Mouse (Mus musculus): ENCODE results near the gene Ndst4.

Ndst4 gene

DNA sequence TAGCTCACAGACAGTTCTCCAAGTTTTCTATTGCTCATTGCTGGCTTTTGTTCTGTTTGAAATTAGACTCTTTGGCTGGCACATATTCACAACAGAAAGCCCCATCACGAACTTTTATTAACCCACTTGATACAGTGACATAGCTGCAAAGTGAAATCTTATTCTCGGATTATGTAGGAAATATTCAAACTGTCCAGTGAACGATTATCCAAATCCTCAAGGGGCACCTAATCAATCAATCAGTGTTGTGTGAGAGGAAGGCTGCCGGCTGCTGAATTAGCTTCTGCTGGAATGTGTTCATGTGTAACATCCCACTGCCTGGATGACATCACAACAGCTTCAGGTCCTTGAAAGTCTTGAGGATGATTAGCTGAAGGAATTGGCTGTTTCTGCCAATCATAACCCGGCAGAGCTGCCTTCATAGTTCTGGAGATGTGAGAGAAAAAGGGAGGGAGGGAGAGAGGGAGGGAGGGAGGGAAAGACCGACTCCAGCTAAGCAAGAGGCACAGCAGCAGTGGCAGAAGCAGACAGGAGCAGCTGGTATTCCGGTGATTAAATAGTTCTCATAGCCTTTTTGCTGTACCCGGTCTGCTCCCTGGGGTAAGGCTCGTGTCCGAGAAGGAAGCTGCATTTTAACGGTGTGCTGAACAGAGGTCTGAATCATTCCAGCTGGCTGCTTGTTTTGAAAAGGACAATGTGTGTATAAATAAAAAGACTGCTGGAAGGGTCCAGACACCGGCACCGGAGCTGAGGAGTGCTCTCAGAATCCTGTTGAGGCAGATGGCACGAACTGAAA, at the start of gene Ndst4:
Gene Ndst4 (plus strand): TSS at position 476 of the 796 bp plus-strand sequence.
- in situ Hi-C loops (cut with MboI; ENCODE audit: low pct_unique_long_range_greater_than_20kb in 1 of 2, low sequenced_read_pairs in 2 of 2, unreplicated experiment in 1 of 2), result no loop called here

DNA sequence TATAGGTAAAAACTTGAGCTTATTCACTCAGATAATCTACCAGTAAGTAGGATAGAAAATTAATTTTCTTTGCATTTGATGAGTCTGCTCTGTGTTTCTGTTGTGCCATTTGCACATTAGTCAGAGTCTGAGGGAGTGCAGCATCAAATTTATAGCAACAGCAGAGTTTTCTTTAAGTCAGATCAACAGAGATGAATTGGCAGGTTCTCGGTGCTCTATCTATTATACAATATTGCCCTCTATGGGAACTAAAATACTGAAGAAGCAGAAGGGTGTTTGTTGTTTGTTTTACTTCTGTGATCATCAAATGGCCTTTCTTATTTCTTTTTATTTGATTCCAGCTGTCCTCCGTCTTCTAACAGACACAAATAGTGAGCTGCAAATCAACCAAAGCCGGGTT, 6.4 kb upstream of the Ndst4 start:
- in situ Hi-C loops (cut with MboI; ENCODE audit: low pct_unique_long_range_greater_than_20kb in 1 of 2, low sequenced_read_pairs in 2 of 2, unreplicated experiment in 1 of 2), result no loop called here

DNA sequence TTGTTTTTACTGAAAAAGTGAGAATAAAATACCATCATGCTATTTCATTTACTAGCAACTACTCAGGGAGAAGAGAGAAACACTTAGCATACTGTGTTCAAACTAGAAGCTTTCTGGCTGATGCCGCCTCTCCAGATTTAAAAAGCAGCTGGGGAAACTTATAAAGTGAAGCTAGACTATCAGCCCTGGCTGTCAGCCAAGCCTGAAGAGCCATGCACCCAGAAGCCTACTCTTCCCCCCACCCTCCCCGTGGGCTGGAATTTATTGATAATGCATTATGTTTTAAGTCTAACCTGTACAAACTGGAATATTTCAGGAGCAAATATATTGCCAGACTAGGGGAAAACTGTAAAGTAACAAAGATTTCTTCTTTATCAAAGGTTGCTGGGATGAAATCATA, 2.6 kb downstream of the Ndst4 start:
- in situ Hi-C loops (cut with MboI; ENCODE audit: low pct_unique_long_range_greater_than_20kb in 1 of 2, low sequenced_read_pairs in 2 of 2, unreplicated experiment in 1 of 2), result no loop called here

DNA sequence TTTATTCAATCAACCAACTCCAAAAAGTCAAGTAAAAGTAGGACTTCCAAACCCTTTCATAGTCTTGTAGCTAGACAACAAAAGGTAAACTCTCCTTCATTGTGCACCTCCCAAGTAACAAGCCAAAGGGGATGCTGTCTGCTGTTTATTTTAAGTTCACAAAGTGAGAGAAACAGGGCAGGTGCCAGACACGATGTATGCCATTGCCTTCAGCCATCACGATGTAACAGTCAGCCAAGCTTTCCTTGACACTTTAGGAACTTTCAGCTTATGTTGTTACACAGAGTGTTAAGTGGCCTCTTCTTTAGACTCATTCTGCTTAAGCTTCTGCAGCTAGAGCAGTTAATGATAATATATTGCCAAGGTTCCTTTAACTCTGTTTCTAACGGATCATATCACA, 3.1 kb downstream of the Ndst4 start:
- in situ Hi-C loops (cut with MboI; ENCODE audit: low pct_unique_long_range_greater_than_20kb in 1 of 2, low sequenced_read_pairs in 2 of 2, unreplicated experiment in 1 of 2), result no loop called here

DNA sequence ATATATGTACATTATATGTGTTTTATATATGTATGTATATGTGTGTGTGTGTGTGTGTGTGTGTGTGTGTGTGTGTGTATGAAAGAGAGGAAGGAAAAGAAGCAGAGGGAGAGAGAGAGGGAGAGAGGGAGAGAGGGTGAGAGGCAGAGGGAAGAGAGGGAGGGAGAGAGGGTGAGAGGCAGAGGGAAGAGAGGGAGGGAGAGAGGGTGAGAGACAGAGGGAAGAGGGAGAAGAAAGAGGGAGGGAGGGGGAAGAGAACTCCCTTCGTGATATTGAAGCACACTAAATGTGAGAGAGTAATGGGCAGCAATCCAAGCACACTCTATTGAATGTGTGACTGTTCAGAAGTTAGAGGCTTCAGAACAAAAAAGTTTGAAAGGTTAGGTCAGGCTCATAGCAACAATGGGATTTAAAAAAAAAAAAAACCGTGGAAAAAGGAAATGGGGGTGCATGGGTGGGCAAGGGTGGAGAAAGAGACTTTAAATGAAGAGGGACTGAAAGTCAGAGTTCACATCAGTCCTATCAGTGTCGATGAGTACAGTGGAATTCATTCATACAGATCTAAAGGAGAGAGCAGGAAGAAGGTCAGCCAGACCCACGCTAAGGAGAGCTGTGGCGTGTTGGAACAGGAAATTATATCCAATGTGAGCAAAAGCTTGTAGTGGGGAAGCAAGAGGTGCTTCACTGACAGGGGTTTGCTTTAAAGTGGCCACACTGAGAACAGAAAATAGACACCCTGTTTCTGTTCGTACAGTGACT, 63.2 kb downstream of the Ndst4 start:
- in situ Hi-C loops (cut with MboI; ENCODE audit: low pct_unique_long_range_greater_than_20kb in 1 of 2, low sequenced_read_pairs in 2 of 2, unreplicated experiment in 1 of 2), result no loop called here

DNA sequence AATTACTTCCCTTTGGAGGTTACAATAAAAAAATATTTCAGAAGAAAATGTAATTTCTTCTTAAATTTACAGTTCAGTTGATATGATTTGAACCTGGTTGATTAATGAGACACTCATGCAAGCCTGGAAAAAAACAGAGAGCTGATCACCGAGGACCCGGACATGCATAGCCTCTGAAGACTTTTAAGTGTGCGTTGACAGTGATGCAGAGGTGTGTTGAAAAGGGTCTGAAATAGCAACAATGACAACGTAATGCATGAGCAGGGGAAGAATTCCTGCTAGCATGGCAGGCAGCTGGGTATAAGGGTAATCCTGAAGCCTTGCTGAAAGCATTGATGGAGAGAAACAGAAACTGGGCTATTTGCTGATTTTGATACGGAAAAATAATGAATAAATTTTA, 106.2 kb downstream of the Ndst4 start:
- in situ Hi-C loops (cut with MboI; ENCODE audit: low pct_unique_long_range_greater_than_20kb in 1 of 2, low sequenced_read_pairs in 2 of 2, unreplicated experiment in 1 of 2), result no loop called here

DNA sequence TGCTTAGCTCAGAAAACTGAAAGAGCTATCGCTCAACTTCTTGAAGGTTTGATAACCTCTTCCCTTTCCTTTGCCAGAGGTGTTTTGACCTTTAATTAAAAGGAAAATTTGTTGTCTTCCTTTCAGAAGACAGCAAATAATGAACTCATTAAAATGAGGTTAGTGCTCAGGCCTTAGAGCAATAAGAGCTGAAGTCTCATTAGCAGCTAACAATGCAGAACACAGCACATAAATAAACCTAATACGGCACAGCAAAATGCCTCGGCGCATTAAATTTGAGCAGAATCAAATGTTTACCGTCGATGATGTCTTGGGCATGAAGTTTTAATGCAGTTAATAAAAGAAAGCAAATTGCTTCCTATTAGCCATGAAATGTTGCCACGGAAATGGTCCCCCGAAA, 129.5 kb downstream of the Ndst4 start:
- in situ Hi-C loops (cut with MboI; ENCODE audit: low pct_unique_long_range_greater_than_20kb in 1 of 2, low sequenced_read_pairs in 2 of 2, unreplicated experiment in 1 of 2), result no loop called here

DNA sequence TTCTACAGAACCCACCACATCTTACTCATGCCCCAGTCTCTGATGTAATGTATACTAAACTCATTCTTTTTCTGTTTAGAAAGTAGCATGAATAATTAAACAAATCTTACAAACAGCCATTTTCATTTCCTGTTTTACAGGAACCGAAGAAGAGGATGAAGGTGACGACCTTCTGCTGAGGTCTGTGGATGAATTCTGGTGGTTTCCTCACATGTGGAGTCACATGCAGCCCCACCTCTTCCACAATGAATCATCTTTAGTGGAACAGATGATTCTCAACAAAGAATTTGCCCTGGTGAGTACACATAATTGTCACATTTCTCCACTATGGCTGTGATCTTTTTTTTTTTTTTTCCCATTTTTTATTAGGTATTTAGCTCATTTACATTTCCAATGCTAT, 166.7 kb downstream of the Ndst4 start:
- in situ Hi-C loops (cut with MboI; ENCODE audit: low pct_unique_long_range_greater_than_20kb in 1 of 2, low sequenced_read_pairs in 2 of 2, unreplicated experiment in 1 of 2), result no loop called here

DNA sequence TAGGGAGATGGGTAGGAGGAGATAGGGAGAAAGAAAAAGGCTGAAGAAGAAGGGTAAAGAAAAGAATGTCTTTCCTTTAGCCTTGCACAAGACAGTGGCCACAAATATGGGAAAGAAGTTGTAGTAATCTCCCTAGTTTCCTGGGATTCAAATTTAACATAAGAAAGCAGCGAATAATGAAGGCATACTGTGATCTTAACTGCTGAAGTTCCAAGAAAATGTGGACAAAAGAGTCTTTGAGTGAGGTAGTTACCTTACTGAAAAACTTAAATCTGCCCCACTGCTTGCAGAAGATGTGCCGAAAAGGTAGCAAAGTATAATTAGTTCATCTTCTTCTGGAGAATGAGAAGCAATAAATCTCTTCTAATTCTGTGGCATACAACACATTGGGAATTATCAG, 228.4 kb downstream of the Ndst4 start:
- in situ Hi-C loops (cut with MboI; ENCODE audit: low pct_unique_long_range_greater_than_20kb in 1 of 2, low sequenced_read_pairs in 2 of 2, unreplicated experiment in 1 of 2), result no loop called here

DNA sequence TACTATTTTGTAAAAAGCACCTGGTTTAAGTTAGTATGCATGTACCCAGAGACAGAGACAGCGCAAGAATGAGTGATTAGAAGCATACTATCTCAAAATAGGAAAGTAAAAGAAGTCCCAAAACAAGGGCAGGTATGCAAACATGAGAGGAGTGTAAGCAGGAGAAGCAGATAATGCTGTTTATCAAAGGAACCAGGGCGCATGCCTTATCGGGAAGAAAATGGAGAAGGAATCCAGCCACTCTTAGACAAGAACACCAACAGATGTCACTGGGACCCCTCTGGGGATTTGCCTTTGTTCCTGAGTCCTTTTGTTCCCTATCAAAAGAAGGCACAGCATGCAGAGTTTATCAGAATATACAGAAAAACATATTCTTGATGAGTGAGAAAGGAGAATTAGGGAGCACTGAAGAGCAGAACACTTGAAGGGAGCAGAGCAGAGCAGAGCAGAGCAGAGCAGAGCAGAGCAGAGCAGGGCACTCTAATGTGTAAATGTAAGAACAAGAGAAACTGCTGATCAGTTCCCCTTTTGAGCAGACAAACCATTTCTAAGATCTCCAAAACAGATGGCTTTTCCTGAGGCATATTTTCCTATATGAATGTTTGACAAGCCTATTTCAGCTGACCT, 251.2 kb downstream of the Ndst4 start:
- in situ Hi-C loops (cut with MboI; ENCODE audit: low pct_unique_long_range_greater_than_20kb in 1 of 2, low sequenced_read_pairs in 2 of 2, unreplicated experiment in 1 of 2), result no loop called here

DNA sequence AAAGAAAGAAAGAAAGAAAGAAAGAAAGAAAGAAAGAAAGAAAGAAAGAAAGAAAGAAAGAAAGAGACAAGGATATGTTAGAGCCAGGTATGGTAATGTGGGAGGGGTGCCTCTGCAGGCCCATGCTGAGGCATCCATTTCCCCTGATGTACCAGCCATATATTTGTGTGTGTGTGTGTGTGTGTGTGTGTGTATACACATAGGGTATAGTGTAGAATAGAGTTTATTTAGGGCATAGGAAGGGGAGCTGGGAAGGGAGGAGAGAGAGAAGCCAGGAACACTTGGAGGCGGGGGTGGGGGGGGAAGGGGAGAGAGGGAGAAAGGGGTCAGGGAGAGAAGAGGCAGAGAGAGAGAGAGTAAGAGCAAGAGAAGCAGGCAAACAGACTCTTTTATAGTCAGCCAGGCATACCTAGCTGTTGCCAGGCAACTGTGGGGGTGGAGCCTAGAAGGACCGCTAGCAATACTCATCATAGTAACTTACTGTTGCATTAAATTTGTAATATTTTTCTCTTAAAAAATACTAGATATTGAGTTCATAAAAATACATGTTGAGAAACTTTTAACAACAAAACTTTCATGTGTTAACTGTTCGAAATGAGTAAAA, 256.3 kb downstream of the Ndst4 start:
- in situ Hi-C loops (cut with MboI; ENCODE audit: low pct_unique_long_range_greater_than_20kb in 1 of 2, low sequenced_read_pairs in 2 of 2, unreplicated experiment in 1 of 2), result no loop called here

DNA sequence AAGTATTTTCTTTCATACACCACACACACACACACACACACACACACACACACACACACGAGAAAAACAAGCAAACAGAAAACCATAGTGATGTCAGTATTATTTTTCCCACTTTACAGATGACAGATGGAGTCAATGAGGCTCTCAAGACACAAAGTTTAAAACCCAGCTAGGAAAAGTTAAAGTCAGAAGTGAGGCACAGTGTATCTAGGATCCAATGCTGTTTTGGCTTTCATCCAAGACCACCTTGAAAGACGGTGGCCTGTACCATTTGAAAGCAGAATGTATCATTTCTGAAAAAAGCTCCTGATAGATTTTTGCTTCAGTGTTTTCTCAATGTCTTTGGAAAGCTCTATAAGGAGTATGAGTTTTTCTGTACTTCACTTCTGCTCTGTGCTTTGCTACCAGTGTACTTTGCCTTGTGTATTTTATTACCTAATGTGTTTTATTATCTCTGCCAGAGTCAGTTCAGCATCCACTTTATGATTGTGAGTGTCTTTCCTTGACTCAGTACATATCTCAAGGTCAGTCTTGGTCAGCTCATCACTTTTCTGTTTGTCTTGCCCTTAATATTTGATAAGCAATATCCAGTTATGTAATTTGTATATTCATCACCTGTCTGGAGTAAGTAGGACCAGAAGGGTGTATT, 257.1 kb downstream of the Ndst4 start:
- in situ Hi-C loops (cut with MboI; ENCODE audit: low pct_unique_long_range_greater_than_20kb in 1 of 2, low sequenced_read_pairs in 2 of 2, unreplicated experiment in 1 of 2), result no loop called here

DNA sequence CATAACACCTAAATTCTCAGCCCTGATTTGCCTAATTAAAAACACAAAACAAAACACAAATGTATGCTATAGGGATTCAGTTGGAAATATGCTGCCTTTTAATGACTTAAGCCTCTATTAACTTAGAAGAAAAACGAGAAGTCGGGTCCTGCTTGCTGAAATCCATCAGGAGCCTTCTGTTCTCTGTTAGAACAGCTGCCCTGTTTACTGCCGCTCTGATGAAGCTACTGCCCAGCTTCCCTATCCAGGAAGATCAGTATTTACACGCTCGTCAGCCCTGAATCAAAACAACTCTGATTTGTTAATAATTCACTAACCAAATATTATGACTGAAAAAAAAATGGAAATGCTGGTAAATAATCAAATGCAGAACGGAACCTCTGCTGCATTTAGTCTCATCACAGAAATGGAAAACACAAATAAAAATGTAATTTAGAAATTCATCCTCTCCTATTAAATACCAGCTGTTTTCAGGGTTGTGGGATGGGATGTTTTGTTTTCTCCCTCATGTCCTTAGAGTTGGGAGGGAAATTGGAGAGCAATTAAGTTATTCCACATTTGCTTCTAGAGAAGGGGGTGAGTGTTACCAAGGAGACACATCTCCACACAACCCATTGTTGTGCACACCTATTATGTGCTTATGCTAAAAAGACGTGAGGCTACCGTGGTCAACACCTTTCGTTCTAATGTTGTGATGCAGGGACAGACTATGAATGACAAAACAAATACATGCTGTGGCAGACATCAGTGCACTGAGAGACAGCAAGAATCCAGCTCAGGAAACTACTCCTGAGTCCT, 270.3 kb downstream of the Ndst4 start:
- in situ Hi-C loops (cut with MboI; ENCODE audit: low pct_unique_long_range_greater_than_20kb in 1 of 2, low sequenced_read_pairs in 2 of 2, unreplicated experiment in 1 of 2), result no loop called here

DNA sequence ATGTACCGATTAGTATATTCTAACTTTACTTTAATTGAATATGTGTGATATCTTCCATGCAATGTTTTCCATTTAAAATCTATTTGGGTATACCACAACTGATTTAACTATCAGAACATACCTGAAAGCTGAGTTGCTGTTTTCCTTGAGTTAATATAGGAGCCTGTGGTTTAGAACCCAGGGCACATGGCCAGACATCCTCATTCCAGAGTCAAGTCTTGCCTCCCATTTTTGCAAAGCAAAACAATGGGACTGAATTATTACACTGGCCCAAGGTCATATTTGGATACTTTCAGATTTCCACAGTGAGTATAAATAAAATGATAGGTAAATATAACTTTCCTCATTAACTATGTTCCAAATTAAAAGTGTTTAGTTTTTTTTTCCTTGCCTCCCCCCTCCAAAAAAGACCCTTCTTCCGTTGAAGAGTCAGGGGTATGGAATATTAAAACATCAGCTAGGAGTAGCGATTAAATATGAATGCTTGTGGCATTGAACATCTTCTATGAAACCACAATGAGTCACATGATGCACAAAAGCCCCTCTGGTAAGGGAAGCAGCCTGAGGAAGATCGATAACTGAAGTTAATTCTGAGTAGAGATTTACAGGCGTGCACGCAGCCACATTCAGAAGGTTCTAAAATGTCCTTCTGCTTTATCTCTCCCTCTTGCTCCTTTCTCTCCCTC, 271.5 kb downstream of the Ndst4 start:
- in situ Hi-C loops (cut with MboI; ENCODE audit: low pct_unique_long_range_greater_than_20kb in 1 of 2, low sequenced_read_pairs in 2 of 2, unreplicated experiment in 1 of 2), result no loop called here

DNA sequence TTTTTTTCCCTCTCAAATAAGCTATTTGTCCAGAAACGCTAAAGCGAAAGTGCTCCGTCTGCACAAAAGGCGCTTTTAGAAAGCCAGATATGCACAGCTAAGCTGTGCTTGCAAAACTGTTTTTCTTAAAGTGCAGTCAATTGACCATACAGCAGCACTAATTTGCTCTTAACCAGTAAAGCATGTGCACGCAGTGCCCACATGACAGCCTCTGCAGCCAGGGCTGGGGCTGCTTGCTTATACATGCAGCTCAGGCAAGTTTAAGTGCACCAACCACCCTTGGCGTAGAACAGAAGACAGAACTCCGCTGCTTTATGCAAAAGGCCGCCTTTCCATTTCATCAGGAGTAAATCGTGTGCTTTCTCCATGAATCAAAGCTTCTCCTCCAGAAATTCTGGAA, 275.0 kb downstream of the Ndst4 start:
- in situ Hi-C loops (cut with MboI; ENCODE audit: low pct_unique_long_range_greater_than_20kb in 1 of 2, low sequenced_read_pairs in 2 of 2, unreplicated experiment in 1 of 2), result no loop called here

DNA sequence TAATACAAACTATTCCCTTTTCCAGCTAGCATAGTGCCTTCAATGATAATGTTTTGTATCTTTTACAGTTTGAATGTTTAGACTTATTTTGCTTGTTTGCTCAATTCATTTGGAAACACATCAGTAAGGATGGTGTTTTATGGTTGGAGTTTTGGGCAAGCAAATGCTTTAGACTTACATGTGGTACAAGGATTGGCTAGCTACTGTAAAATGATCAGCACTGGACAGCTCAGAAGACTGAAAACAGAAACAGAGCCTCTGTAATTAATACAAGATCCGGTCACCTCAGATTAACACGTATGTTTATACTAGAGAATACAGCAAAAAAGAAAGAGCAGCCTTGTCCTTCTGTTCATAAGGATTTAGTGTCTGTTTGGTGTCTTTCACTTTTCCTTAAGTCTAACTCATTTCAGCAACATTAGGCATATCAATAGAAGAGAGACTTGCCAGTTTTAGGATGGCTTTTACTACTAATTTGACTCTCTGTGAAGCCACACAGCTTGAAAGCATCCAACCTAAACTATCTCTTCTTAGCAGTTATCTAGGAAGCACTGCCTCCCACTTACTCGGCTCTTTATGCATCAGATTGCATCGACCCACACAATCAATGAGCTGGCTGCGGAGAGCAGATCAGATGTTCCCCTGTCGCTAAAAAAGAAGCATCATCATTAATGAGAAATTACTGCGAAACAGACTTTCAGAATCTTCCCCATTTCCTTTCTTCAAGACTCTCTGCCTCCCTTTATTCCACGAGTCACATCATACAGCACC, 279.8 kb downstream of the Ndst4 start:
- in situ Hi-C loops (cut with MboI; ENCODE audit: low pct_unique_long_range_greater_than_20kb in 1 of 2, low sequenced_read_pairs in 2 of 2, unreplicated experiment in 1 of 2), result no loop called here

DNA sequence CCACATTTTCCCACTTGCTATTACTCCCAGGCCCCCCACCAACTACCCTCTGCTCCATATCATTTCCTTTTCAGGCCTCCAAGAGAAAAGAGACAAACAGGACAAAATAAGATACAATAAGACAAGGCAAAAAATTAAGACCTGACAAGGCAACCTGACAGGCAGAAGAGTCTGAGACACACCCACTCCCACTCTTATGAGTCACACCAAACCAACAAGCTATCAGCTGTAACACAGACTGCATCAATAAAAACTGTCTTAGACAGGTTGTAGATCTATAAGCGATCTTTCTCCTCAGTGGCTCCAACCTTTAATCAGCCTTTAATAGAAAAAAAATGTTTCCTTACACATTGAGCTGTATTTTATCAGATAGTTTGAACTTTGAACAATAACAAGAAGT, 280.7 kb downstream of the Ndst4 start:
- in situ Hi-C loops (cut with MboI; ENCODE audit: low pct_unique_long_range_greater_than_20kb in 1 of 2, low sequenced_read_pairs in 2 of 2, unreplicated experiment in 1 of 2), result no loop called here
